Mouse (Mus musculus) intestine, embryonic 15.5 days (tissue): ENCODE measurements at regions not wholly inside any gene's neighbourhood (a gene's known extent, or its start where the extent isn't known, plus 50 kb on each side); places are given as distances from the start of the nearest gene placed in this dataset.

Experiments
- ATAC-seq: fragments of 200-750 bp; cut with Nextera tagmentation; 2 replicates; pipeline ENCODE4 v1.8.0; 2017; ENCODE audit warnings: moderate TSS enrichment, moderate library complexity
- H3K27ac ChIP-seq: fragments of 300-500 bp; sonication (generic); 2 replicates; pipeline ENCODE4 v1.5.1; 2015; ENCODE audit warnings: mild to moderate bottlenecking, inconsistent platforms
- H3K27me3 ChIP-seq: fragments of 300-500 bp; sonication (generic); replicated peaks from 2 replicates; pipeline ENCODE4 v1.6.1; 2015; ENCODE audit warnings: inconsistent platforms
- H3K36me3 ChIP-seq: fragments of 300-500 bp; sonication (generic); 2 replicates; pipeline ENCODE4 v1.6.1; 2015; ENCODE audit warnings: inconsistent platforms
- H3K4me1 ChIP-seq: fragments of 300-500 bp; sonication (generic); replicated peaks from 2 replicates; pipeline ENCODE4 v1.6.1; 2015; ENCODE audit warnings: inconsistent platforms
- H3K4me2 ChIP-seq: fragments of 300-500 bp; sonication (generic); replicated peaks from 2 replicates; pipeline ENCODE4 v1.6.1; 2015; ENCODE audit warnings: mild to moderate bottlenecking, inconsistent platforms
- H3K4me3 ChIP-seq: fragments of 300-500 bp; sonication (generic); replicated peaks from 2 replicates; pipeline ENCODE4 v1.5.1; 2015; ENCODE audit warnings: inconsistent platforms
- H3K9ac ChIP-seq: fragments of 300-500 bp; sonication (generic); 2 replicates; pipeline ENCODE4 v1.6.1; 2015; ENCODE audit warnings: inconsistent platforms
- H3K9me3 ChIP-seq: fragments of 300-500 bp; sonication (generic); 2 replicates; pipeline ENCODE4 v1.6.1; 2016; ENCODE audit warnings: inconsistent platforms
- WGBS: fragments of 180-500 bp; shearing (Covaris S2); methylation state at CpG from one replicate; pipeline ENCODE4 v1.1.7; 2015; 5-methylcytosine and 5-hydroxymethylcytosine counted together

GRCm38 (mm10) chr3:41185305-41186097 lies 102.7 kb upstream of the Pgrmc2 start:
- Histone ChIP-seq H3K4me3 (no peak overlapping the region), H3K27me3 (no peaks in the 10 kb centered on the region), H3K4me2 (no peak overlapping the region), H3K36me3 (no peaks in the 10 kb centered on the region), H3K27ac (no peak overlapping the region), H3K9ac (no peak overlapping the region), H3K9me3 (no peaks in the 10 kb centered on the region), H3K4me1 (0 out of 2 replicates have a peak, but pooled peaks cover 8% of the 10 kb centered on the region)
- WGBS, result 67% methylated on average over 10 of the region's 10 CpGs
- ATAC-seq, result no peak

GRCm38 (mm10) chr3:41184375-41184774 lies 101.5 kb upstream of the Pgrmc2 start:
- no peaks in the 10 kb centered on the region for H3K9me3 ChIP-seq
- H3K4me1 ChIP-seq, result 0 out of 2 replicates have a peak, but pooled peaks cover 8% of the 10 kb centered on the region
- H3K4me3 ChIP-seq, result no peak overlapping the region
- no peak overlapping the region for H3K27ac ChIP-seq
- H3K4me2 ChIP-seq, result no peak overlapping the region
- H3K36me3 ChIP-seq, result no peaks in the 10 kb centered on the region
- WGBS, result 58% methylated on average over 7 of the region's 7 CpGs
- no peak for ATAC-seq
- no peaks in the 10 kb centered on the region for H3K27me3 ChIP-seq
- no peak overlapping the region for H3K9ac ChIP-seq

- H3K9me3 ChIP-seq, result no peaks in the 10 kb centered on the region
- no peak overlapping the region for H3K4me2 ChIP-seq
- no peak overlapping the region for H3K4me3 ChIP-seq
- 0 out of 2 replicates have a peak, but pooled peaks cover 8% of the 10 kb centered on the region for H3K4me1 ChIP-seq
- WGBS, result 64% methylated on average over 10 of the region's 10 CpGs
- no peaks in the 10 kb centered on the region for H3K27me3 ChIP-seq
- ATAC-seq, result peak; percentile 46
- H3K27ac ChIP-seq, result no peak overlapping the region
- no peaks in the 10 kb centered on the region for H3K36me3 ChIP-seq
- no peak overlapping the region for H3K9ac ChIP-seq
These were observed 100.2 kb upstream of the Pgrmc2 start for GRCm38 (mm10) chr3:41182900-41183595.

GRCm38 (mm10) chr3:41182036-41182899 lies 99.4 kb upstream of the Pgrmc2 start:
- Histone ChIP-seq H3K4me3 (no peak overlapping the region), H3K27me3 (no peaks in the 10 kb centered on the region), H3K27ac (no peak overlapping the region), H3K9me3 (no peaks in the 10 kb centered on the region), H3K36me3 (no peaks in the 10 kb centered on the region), H3K9ac (no peak overlapping the region), H3K4me2 (no peak overlapping the region), H3K4me1 (0 out of 2 replicates have a peak, but pooled peaks cover 8% of the 10 kb centered on the region)
- 47% methylated on average over 15 of the region's 15 CpGs for WGBS
- ATAC-seq, result peak; percentile 87

- WGBS, result 71% methylated on average over 11 of the region's 11 CpGs
- no peak for ATAC-seq
- Histone ChIP-seq H3K36me3 (no peaks in the 10 kb centered on the region), H3K27ac (no peak overlapping the region), H3K9ac (no peak overlapping the region), H3K27me3 (no peaks in the 10 kb centered on the region), H3K4me3 (no peak overlapping the region), H3K9me3 (no peaks in the 10 kb centered on the region), H3K4me2 (no peak overlapping the region), H3K4me1 (0 out of 2 replicates have a peak, but pooled peaks cover 8% of the 10 kb centered on the region)
These were observed 98.6 kb upstream of the Pgrmc2 start for GRCm38 (mm10) chr3:41181438-41181837.

GRCm38 (mm10) chr3:41180911-41181310 lies 98.1 kb upstream of the Pgrmc2 start:
- no peak overlapping the region for H3K9ac ChIP-seq
- no peaks in the 10 kb centered on the region for H3K27me3 ChIP-seq
- 81% methylated on average over 7 of the region's 7 CpGs for WGBS
- H3K27ac ChIP-seq, result no peak overlapping the region
- H3K36me3 ChIP-seq, result no peaks in the 10 kb centered on the region
- H3K4me1 ChIP-seq, result 0 out of 2 replicates have a peak, but pooled peaks cover 8% of the 10 kb centered on the region
- no peaks in the 10 kb centered on the region for H3K9me3 ChIP-seq
- no peak overlapping the region for H3K4me3 ChIP-seq
- no peak overlapping the region for H3K4me2 ChIP-seq
- no peak for ATAC-seq

GRCm38 (mm10) chr3:41179037-41179880 lies 96.4 kb upstream of the Pgrmc2 start:
- no peak; the same call in 1 of the 2 replicates for ATAC-seq
- 71% methylated on average over 4 of the region's 4 CpGs for WGBS
- H3K9ac ChIP-seq, result no peak overlapping the region

GRCm38 (mm10) chr3:41177124-41177523 lies 94.3 kb upstream of the Pgrmc2 start:
- H3K9me3 ChIP-seq, result no peaks in the 10 kb centered on the region
- no peak for ATAC-seq
- no peak overlapping the region for H3K4me2 ChIP-seq
- no peak overlapping the region for H3K9ac ChIP-seq
- 0 out of 2 replicates have a peak, but pooled peaks cover under 1% of the 10 kb centered on the region for H3K4me1 ChIP-seq
- no peak overlapping the region for H3K27ac ChIP-seq
- H3K36me3 ChIP-seq, result no peaks in the 10 kb centered on the region
- no peak overlapping the region for H3K4me3 ChIP-seq
- H3K27me3 ChIP-seq, result no peaks in the 10 kb centered on the region

More at GRCm38 (mm10) chr3:41179037-41179880, 96.4 kb upstream of the Pgrmc2 start:
- Histone ChIP-seq H3K4me1 (0 out of 2 replicates have a peak, but pooled peaks cover 8% of the 10 kb centered on the region), H3K27me3 (no peaks in the 10 kb centered on the region), H3K4me2 (no peak overlapping the region), H3K4me3 (no peak overlapping the region), H3K36me3 (no peaks in the 10 kb centered on the region), H3K27ac (no peak overlapping the region), H3K9me3 (no peaks in the 10 kb centered on the region)

- 85% methylated on average over 3 of the region's 3 CpGs for WGBS
- no peak overlapping the region for H3K27ac ChIP-seq
These were observed 92.5 kb upstream of the Pgrmc2 start for GRCm38 (mm10) chr3:41175356-41175755.

GRCm38 (mm10) chr3:41173561-41173960 lies 90.7 kb upstream of the Pgrmc2 start:
- no peaks in the 10 kb centered on the region for H3K36me3 ChIP-seq
- H3K4me3 ChIP-seq, result no peak overlapping the region
- no peak overlapping the region for H3K27ac ChIP-seq
- H3K4me1 ChIP-seq, result no peaks in the 10 kb centered on the region
- 44% methylated on average over 6 of the region's 6 CpGs for WGBS
- H3K4me2 ChIP-seq, result no peak overlapping the region
- no peak overlapping the region for H3K9ac ChIP-seq
- no peak for ATAC-seq
- no peaks in the 10 kb centered on the region for H3K27me3 ChIP-seq
- H3K9me3 ChIP-seq, result no peaks in the 10 kb centered on the region

More at GRCm38 (mm10) chr3:41175356-41175755, 92.5 kb upstream of the Pgrmc2 start:
- Histone ChIP-seq H3K4me1 (no peaks in the 10 kb centered on the region), H3K9me3 (no peaks in the 10 kb centered on the region), H3K36me3 (no peaks in the 10 kb centered on the region), H3K4me3 (no peak overlapping the region), H3K9ac (no peak overlapping the region), H3K4me2 (no peak overlapping the region), H3K27me3 (no peaks in the 10 kb centered on the region)
- no peak for ATAC-seq
